Mouse (Mus musculus): ENCODE measurements around the gene Prkcg.
A peak's percentile ranks its signal among the peaks of the same experiment; 100 is the strongest.
"Not testable (repeated sequence)": the region's sequence is repeated elsewhere in the genome, so short reads cannot be mapped to it uniquely, and the experiment has no call there.

Prkcg gene

GRCm38 (mm10) chr7:3290257-3291033 is 1.5 kb downstream of the Prkcg start:
- DNase-seq (ENCODE audit: low spot score in 2 of 2), result peak; percentile 71 to 89

- no peak for DNase-seq (ENCODE audit: low spot score in 2 of 2)
Observed at GRCm38 (mm10) chr7:3291197-3291596, 2.2 kb downstream of the Prkcg start.

GRCm38 (mm10) chr7:3291764-3292163 is 2.8 kb downstream of the Prkcg start:
- no peak for DNase-seq (ENCODE audit: low spot score in 2 of 2)

- not testable (repeated sequence) for DNase-seq (ENCODE audit: low spot score in 2 of 2)
Observed at GRCm38 (mm10) chr7:3292271-3292670, 3.3 kb downstream of the Prkcg start.

GRCm38 (mm10) chr7:3292791-3293190 is 3.8 kb downstream of the Prkcg start:
- peak in 1 of 2 experiments; percentile 31 for DNase-seq (ENCODE audit: low spot score in 2 of 2)

GRCm38 (mm10) chr7:3294794-3295193 is 5.8 kb downstream of the Prkcg start:
- no peak for DNase-seq (ENCODE audit: low spot score in 2 of 2)

GRCm38 (mm10) chr7:3295321-3296110 is 6.5 kb downstream of the Prkcg start:
- no peak for DNase-seq (ENCODE audit: low spot score in 2 of 2)

GRCm38 (mm10) chr7:3296711-3297110 is 7.7 kb downstream of the Prkcg start:
- no peak for DNase-seq (ENCODE audit: low spot score in 2 of 2)

GRCm38 (mm10) chr7:3299941-3300617 is 11.1 kb downstream of the Prkcg start:
- DNase-seq (ENCODE audit: low spot score in 2 of 2), result no peak

GRCm38 (mm10) chr7:3300891-3301627 is 12.1 kb downstream of the Prkcg start:
- no peak for DNase-seq (ENCODE audit: low spot score in 2 of 2)

GRCm38 (mm10) chr7:3301628-3302555 is 12.9 kb downstream of the Prkcg start:
- DNase-seq (ENCODE audit: low spot score in 2 of 2), result peak in 1 of 2 experiments; percentile 24

GRCm38 (mm10) chr7:3302556-3303275 is 13.7 kb downstream of the Prkcg start:
- DNase-seq (ENCODE audit: low spot score in 2 of 2), result no peak

GRCm38 (mm10) chr7:3303276-3303781 is 14.3 kb downstream of the Prkcg start:
- DNase-seq (ENCODE audit: low spot score in 2 of 2), result peak in 1 of 2 experiments; percentile 37

GRCm38 (mm10) chr7:3303789-3304188 is 14.8 kb downstream of the Prkcg start:
- DNase-seq (ENCODE audit: low spot score in 2 of 2), result peak in 1 of 2 experiments; percentile 13

GRCm38 (mm10) chr7:3304298-3304697 is 15.3 kb downstream of the Prkcg start:
- DNase-seq (ENCODE audit: low spot score in 2 of 2), result peak in 1 of 2 experiments; percentile 20

- DNase-seq (ENCODE audit: low spot score in 2 of 2), result no peak
Observed at GRCm38 (mm10) chr7:3306400-3306799, 17.4 kb downstream of the Prkcg start.

- no peak for DNase-seq (ENCODE audit: low spot score in 2 of 2)
Observed at GRCm38 (mm10) chr7:3308646-3309045, 19.7 kb downstream of the Prkcg start.

- no peak for DNase-seq (ENCODE audit: low spot score in 2 of 2)
Observed at GRCm38 (mm10) chr7:3310233-3310632, 21.3 kb downstream of the Prkcg start.

- no peak for DNase-seq (ENCODE audit: low spot score in 2 of 2)
Observed at GRCm38 (mm10) chr7:3313571-3313970, 24.6 kb downstream of the Prkcg start.

GRCm38 (mm10) chr7:3314121-3314520 is 25.1 kb downstream of the Prkcg start:
- no peak for DNase-seq (ENCODE audit: low spot score in 2 of 2)
